Mouse (Mus musculus) adipocyte (in vitro differentiated cells): ENCODE results near the gene Arhgef28.

Experiments
- DNase-seq: peaks from one replicate; pipeline ENCODE4 v3.0.0-alpha.2; 2016; ENCODE audit warnings: low spot score

Gene Arhgef28

GRCm38 (mm10) chr13:97918117-97918900 is 287.9 kb downstream of the Arhgef28 start:
- DNase-seq, result no peak

GRCm38 (mm10) chr13:97911013-97911412 is 295.2 kb downstream of the Arhgef28 start:
- DNase-seq, result no peak

GRCm38 (mm10) chr13:97902821-97903220 is 303.4 kb downstream of the Arhgef28 start:
- DNase-seq, result no peak

- DNase-seq, result no peak
These were observed 305.9 kb downstream of the Arhgef28 start for GRCm38 (mm10) chr13:97900380-97900758.

GRCm38 (mm10) chr13:97899604-97900379 is 306.4 kb downstream of the Arhgef28 start:
- no peak for DNase-seq

- peak; percentile 42 for DNase-seq
These were observed 307.6 kb downstream of the Arhgef28 start for GRCm38 (mm10) chr13:97898590-97898989.

- no peak for DNase-seq
These were observed 313.0 kb downstream of the Arhgef28 start for GRCm38 (mm10) chr13:97893031-97893825.

GRCm38 (mm10) chr13:97892089-97892884 is 314.0 kb downstream of the Arhgef28 start:
- no peak for DNase-seq

- no peak for DNase-seq
These were observed 318.2 kb downstream of the Arhgef28 start for GRCm38 (mm10) chr13:97888046-97888445.

GRCm38 (mm10) chr13:97887558-97887957 is 318.7 kb downstream of the Arhgef28 start:
- DNase-seq, result no peak

- no peak for DNase-seq
These were observed 322.6 kb downstream of the Arhgef28 start for GRCm38 (mm10) chr13:97883629-97884028.

- DNase-seq, result peak; percentile 13
These were observed 329.8 kb downstream of the Arhgef28 start for GRCm38 (mm10) chr13:97876450-97876849.

- DNase-seq, result no peak
These were observed 330.2 kb downstream of the Arhgef28 start for GRCm38 (mm10) chr13:97876031-97876430.

GRCm38 (mm10) chr13:97869428-97869827 is 336.8 kb downstream of the Arhgef28 start:
- no peak for DNase-seq

- no peak for DNase-seq
These were observed 338.8 kb downstream of the Arhgef28 start for GRCm38 (mm10) chr13:97867322-97867962.

GRCm38 (mm10) chr13:97859071-97859470 is 347.2 kb downstream of the Arhgef28 start:
- no peak for DNase-seq

- DNase-seq, result no peak
These were observed 348.4 kb downstream of the Arhgef28 start for GRCm38 (mm10) chr13:97857860-97858259.

- peak; percentile 67 for DNase-seq
These were observed 352.8 kb downstream of the Arhgef28 start for GRCm38 (mm10) chr13:97853356-97853968.
